Mouse (Mus musculus) spleen, adult 2 months (tissue): ENCODE data around the gene Unc5a. TPM values are rescaled to one million over a fixed set of nuclear protein-coding genes. Genes with fewer than 3 reads are reported as not detected.

Source experiments
- DNase-seq, 2 experiments: peaks; one replicate each; pipeline versions ENCODE4 v3.0.0 to v3.0.0-alpha.2; 2012 to 2021; ENCODE audit warnings: low spot score in 2 of 2, low read depth in 1 of 2
- H3K27ac ChIP-seq: fragments of 200-500 bp; 2 replicates; pipeline ENCODE4 v1.5.1; 2012; ENCODE audit warnings: low read length, inconsistent platforms; ENCODE audit not compliant: insufficient read depth
- H3K27me3 ChIP-seq: fragments of 200-500 bp; 2 replicates; pipeline ENCODE4 v1.6.1; 2012; ENCODE audit warnings: mild to moderate bottlenecking, moderate library complexity, low read length, inconsistent platforms; ENCODE audit not compliant: control insufficient read depth, insufficient read depth
- H3K36me3 ChIP-seq: fragments of 200-500 bp; 2 replicates; pipeline ENCODE4 v1.6.1; 2012; ENCODE audit warnings: mild to moderate bottlenecking, low read length, inconsistent platforms; ENCODE audit not compliant: control insufficient read depth, insufficient read depth
- H3K4me1 ChIP-seq: fragments of 200-500 bp; 2 replicates; pipeline ENCODE4 v1.6.1; 2011; ENCODE audit warnings: inconsistent platforms; ENCODE audit not compliant: control insufficient read depth, insufficient read depth, insufficient read length
- H3K4me3 ChIP-seq: fragments of 200-500 bp; 2 replicates; pipeline ENCODE4 v1.5.1; 2011; ENCODE audit warnings: mild to moderate bottlenecking, inconsistent platforms; ENCODE audit not compliant: insufficient read depth, insufficient read length; ENCODE audit errors: extremely low read depth
- CTCF ChIP-seq: fragments of 200-500 bp; IDR thresholded peaks from 2 replicates; pipeline ENCODE4 v1.5.1; 2011; ENCODE audit warnings: mild to moderate bottlenecking, inconsistent platforms; ENCODE audit not compliant: insufficient read depth, insufficient read length, insufficient replicate concordance; ENCODE audit errors: extremely low read depth
- POLR2A ChIP-seq: fragments of 200-500 bp; IDR thresholded peaks from 2 replicates; pipeline ENCODE4 v1.6.1; 2011; ENCODE audit warnings: low read depth, low read length, inconsistent platforms
- WGBS: fragments of 180-500 bp; shearing (Covaris S2); methylation state at CpG from one replicate; pipeline ENCODE4 v1.1.7; 2018; 5-methylcytosine and 5-hydroxymethylcytosine counted together
- polyA plus RNA-seq: library from polyadenylated mRNA; depleted of rRNA; stranded (reverse); fragments of >200 nt; gene quantifications from 2 replicates; pipeline ENCODE4 v1.2.3, GENCODE M21; 2012; rRNA removed

The Unc5a gene
- polyA plus RNA-seq: 3.9 and 4.1 TPM in 2 replicates

DNA sequence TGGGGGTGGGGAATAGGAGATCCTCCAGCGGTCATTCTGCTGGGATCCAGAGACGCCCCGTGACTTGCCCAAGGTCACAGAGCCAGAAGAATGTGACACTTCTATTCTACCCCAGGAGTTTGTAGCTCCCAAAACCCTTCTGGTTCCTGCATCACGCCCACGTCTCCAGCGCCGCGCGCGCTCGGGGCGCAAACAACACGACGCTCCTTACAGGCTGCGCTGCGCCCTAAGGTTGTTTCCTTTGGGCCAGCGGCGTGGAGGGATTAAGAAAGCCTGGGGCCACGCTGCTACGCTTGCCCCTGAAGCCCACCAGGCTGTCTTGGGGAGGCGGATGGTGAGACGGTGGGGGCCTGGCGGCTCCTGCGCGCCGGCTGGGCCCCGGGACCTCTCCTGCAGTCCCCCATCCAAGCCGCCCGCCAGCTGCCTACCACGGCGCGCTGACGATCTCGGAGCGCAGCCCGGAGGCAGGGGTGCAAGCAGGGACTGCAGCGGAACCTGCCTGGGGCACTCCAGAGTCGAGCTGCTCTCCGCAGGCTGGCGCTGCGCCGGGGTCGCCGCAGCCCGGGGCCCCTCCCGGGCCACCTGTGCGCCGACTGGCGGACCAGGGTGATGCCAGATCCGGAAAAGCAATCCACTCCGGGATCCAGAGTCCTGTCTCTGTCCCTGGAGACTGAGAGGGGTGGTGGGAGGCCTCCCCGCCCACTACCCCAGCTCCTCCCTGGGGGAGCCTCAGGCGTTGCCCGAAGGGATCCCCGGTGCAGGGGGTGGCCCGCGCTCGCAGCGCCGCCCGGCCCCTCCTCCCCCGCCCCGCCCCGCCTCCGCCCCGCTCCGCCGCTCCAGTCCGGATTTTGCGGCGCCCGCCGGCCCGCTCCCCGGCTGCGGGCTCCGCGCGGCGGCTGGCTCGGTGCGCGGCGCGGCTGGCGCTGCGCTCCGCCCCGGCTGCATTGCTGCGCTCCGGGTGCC is at the start of gene Unc5a:
Unc5a (plus strand) TSS at position 881 of the 963 bp plus-strand sequence.
- Histone ChIP-seq H3K27ac (no peak within 1 kb of the TSS), H3K4me3 (peak within 1 kb of the TSS; percentile 48; the same call in 1 of the 2 replicates), H3K36me3 (no peaks in the 10 kb centered on the region), H3K27me3 (peaks cover 13% of the 10 kb centered on the region), H3K4me1 (peaks cover 4% of the 10 kb centered on the region; the same call in 1 of the 2 replicates)
- WGBS: 2% methylated on average over 71 of the region's 91 CpGs
- no peak for TF ChIP-seq CTCF
- no peak for TF ChIP-seq POLR2A
- DNase-seq: no peak

DNA sequence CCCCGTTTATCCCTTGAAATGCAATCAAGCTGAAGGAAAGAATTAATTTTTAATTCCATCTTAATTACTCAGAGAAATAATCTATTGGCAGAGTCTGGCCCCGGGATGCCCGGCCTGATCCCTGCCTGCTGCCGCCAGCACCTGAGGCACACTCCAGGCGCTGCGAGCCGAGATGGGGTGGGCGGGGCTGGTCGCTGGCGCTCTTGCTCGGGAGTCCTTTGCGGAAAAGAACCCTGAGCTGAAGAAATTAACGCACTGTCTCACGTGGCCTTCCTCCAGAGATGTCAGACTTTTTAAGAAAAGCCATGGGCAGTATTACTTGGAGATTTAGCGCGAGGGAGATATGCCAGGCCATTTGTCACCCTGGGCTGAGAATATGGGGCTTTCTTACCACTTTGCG is 37.2 kb upstream of the Unc5a start:
- WGBS: 9% methylated on average over 17 of the region's 17 CpGs
- Histone ChIP-seq H3K4me3 (no peak overlapping the region), H3K36me3 (no peaks in the 10 kb centered on the region), H3K27ac (no peak overlapping the region), H3K27me3 (peaks cover 2% of the 10 kb centered on the region; the same call in 1 of the 2 replicates), H3K4me1 (no peaks in the 10 kb centered on the region)
- no peak for DNase-seq
- TF ChIP-seq CTCF: no peak

DNA sequence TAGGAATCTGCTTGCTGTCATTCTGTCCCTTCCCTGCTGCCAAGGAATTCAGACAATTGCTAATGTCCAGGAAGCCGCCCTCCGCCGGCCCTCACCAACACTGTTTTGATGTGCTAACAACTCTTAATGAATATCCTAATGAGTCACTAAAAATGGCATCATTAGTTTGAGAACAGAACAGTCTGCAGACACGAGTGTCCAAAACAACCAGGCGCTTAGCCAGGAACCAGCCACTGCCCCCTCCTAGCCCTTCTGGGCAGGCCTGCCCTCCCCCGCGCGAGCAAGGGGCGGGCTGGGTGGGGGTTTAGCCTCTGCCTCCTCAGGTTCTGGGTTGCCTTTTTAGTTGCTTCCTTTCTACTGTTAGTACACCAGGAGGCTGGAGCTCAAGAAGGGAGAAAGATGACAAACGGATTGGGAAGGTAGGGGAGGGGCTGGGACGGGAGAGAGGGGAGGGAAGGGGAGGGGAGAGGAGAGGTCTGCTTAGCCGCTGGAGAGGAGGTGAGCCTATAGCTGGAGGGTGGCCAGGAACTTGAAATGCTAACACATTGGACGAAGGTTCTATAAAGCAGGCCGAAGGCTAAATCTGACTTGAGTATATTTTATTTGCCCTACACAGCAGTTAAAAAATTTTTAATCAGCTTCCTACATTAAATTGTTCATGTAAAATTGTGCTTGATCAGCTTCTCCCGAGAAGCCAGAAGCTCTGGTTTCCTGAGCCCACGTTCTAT is 36.2 kb upstream of the Unc5a start:
- DNase-seq: no peak
- WGBS: 28% methylated on average over 16 of the region's 16 CpGs
- Histone ChIP-seq H3K4me1 (no peaks in the 10 kb centered on the region), H3K4me3 (no peak overlapping the region), H3K27me3 (peaks cover 2% of the 10 kb centered on the region; the same call in 1 of the 2 replicates), H3K36me3 (no peaks in the 10 kb centered on the region), H3K27ac (no peak overlapping the region)
- TF ChIP-seq POLR2A (no peak), CTCF (no peak)

DNA sequence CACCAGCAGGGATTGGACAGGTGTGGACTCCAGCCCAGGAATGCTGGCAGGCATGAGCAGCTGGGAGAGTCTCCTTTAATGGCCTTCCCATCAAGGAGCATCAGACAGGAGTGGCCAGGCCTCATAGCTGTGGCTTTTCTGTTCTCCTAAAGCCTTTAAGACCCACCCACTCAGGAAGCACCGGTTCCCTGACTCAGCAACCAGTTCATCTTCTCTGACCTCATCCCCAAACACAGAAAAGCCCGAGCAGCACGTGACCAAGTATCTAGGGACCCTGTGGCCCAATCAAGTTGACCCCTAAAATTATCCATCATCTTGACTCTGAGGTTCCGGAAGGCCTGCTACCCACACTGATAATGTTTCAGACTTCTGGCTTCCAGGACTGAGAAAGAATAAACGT is 32.6 kb upstream of the Unc5a start:
- no peak for DNase-seq
- WGBS: 40% methylated on average over 5 of the region's 5 CpGs
- TF ChIP-seq CTCF (no peak), POLR2A (no peak)

DNA sequence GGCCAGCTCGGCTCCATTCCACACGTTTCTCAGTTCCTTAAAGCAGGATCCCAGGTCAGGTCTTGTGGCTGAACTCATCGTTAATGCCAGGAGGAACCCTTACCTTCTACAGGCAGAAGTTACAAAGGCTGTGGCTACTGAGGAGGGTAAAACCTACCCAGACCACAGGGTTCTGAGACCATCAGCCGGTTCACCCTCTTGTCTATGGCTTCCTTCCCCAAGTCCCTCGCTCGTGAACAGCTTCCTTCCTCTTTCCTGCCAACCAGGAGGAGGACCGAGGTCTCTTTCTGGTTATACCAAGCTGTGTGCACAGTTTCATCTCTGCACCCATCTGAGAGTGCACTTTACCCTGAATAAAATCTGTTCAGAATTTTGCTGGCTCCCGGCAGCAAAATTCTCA is 30.3 kb upstream of the Unc5a start:
- no peaks in the 10 kb centered on the region for H3K4me1 ChIP-seq
- no peak for DNase-seq
- H3K4me3 ChIP-seq: no peak overlapping the region
- H3K36me3 ChIP-seq: no peaks in the 10 kb centered on the region
- H3K27ac ChIP-seq: no peak overlapping the region
- no peaks in the 10 kb centered on the region for H3K27me3 ChIP-seq
- WGBS: 4% methylated on average over 8 of the region's 8 CpGs
- no peak for TF ChIP-seq CTCF
- no peak for TF ChIP-seq POLR2A

More for the DNA sequence above, 32.6 kb upstream of the Unc5a start:
- Histone ChIP-seq H3K27me3 (peaks cover 2% of the 10 kb centered on the region; the same call in 1 of the 2 replicates), H3K27ac (no peak overlapping the region), H3K4me1 (no peaks in the 10 kb centered on the region), H3K36me3 (no peaks in the 10 kb centered on the region), H3K4me3 (no peak overlapping the region)

DNA sequence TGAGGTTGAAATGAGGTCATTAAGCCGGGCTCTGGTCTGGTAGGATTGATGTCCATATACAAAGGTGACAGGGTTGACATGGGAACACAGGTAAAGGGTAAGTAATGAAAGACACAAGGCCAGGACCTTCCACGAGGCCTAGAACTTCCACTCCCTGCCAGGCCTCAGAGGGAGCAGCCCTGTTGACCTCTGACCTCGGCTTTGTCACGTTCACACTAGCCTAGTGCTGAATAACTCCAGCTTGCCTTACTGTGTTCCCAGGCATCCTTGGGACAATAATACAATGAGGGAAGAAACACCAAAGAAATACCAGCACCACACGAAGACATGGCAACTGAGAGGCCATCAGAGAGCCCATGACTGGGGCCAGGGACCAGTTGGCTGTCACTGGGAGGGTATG is 29.5 kb upstream of the Unc5a start:
- Histone ChIP-seq H3K27ac (no peak overlapping the region), H3K4me1 (no peaks in the 10 kb centered on the region), H3K27me3 (no peaks in the 10 kb centered on the region), H3K4me3 (no peak overlapping the region), H3K36me3 (no peaks in the 10 kb centered on the region)
- TF ChIP-seq POLR2A (no peak), CTCF (no peak)
- WGBS: 54% methylated on average over 5 of the region's 5 CpGs
- no peak for DNase-seq
